Mouse (Mus musculus) limb, embryonic 12.5 days (tissue): ENCODE data around the gene Rfx4. TPM values are rescaled to one million over a fixed set of nuclear protein-coding genes. Genes with fewer than 3 reads are reported as not detected.
A peak's percentile ranks its signal among the peaks of the same experiment; 100 is the strongest.

Experiments
- ATAC-seq: fragments of 200-750 bp; cut with Nextera tagmentation; 2 replicates; pipeline ENCODE4 v1.8.0; 2017; ENCODE audit warnings: low read depth, moderate TSS enrichment; ENCODE audit not compliant: insufficient number of reproducible peaks, insufficient read depth, low FRiP score, low TSS enrichment
- H3K27ac ChIP-seq: fragments of 300-500 bp; sonication (generic); 2 replicates; pipeline ENCODE4 v1.5.1; 2016; ENCODE audit warnings: mild to moderate bottlenecking, moderate library complexity
- H3K27me3 ChIP-seq: fragments of 300-500 bp; sonication (generic); 2 replicates; pipeline ENCODE4 v1.6.1; 2016; ENCODE audit warnings: mild to moderate bottlenecking, moderate library complexity
- H3K36me3 ChIP-seq: fragments of 300-500 bp; sonication (generic); 2 replicates; pipeline ENCODE4 v1.6.1; 2016; ENCODE audit warnings: mild to moderate bottlenecking, moderate library complexity
- H3K4me1 ChIP-seq: fragments of 300-500 bp; sonication (generic); replicated peaks from 2 replicates; pipeline ENCODE4 v1.6.1; 2016
- H3K4me2 ChIP-seq: fragments of 300-500 bp; sonication (generic); 2 replicates; pipeline ENCODE4 v1.6.1; 2016; ENCODE audit warnings: mild to moderate bottlenecking, moderate library complexity
- H3K4me3 ChIP-seq: fragments of 300-500 bp; sonication (generic); replicated peaks from 2 replicates; pipeline ENCODE4 v1.5.1; 2016; ENCODE audit warnings: mild to moderate bottlenecking
- H3K9ac ChIP-seq: fragments of 300-500 bp; sonication (generic); replicated peaks from 2 replicates; pipeline ENCODE4 v1.6.1; 2016; ENCODE audit warnings: mild to moderate bottlenecking, moderate library complexity
- H3K9me3 ChIP-seq: fragments of 300-500 bp; sonication (generic); 2 replicates; pipeline ENCODE4 v1.6.1; 2016; ENCODE audit warnings: mild to moderate bottlenecking, moderate library complexity
- WGBS: fragments of 180-500 bp; shearing (Covaris S2); methylation state at CpG from one replicate; pipeline ENCODE4 v1.1.7; 2016; 5-methylcytosine and 5-hydroxymethylcytosine counted together
- polyA plus RNA-seq: library from polyadenylated mRNA; unstranded; fragments of >200 nt; fragmentation: Nextera tagmentation; extraction: Ambion mirVana; gene quantifications from 2 replicates; pipeline ENCODE4 v1.2.1, GENCODE M21; 2016

Rfx4 gene
- polyA plus RNA-seq, 1 experiment from 2014 or later, result 1.2 TPM

DNA sequence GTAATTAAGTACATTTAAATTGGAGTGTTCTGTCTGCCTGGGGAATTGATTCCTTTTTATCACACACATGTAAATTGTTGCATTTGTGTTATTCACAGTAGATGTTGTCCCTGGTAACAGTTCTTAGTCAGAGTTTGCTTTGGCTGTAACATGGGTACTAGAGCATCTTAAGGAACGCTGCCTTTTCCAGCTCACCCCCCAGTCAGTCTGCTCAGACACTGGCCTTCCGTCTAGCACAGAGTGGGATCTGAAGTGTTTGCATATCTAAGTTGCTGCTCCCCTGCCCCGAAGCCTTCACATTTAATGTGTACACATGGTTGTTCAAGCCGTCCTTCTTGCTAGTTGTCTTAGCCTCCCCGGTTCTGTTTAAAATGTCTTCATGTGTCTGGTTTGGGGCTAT, 90.8 kb downstream of the Rfx4 start:
- H3K4me3 ChIP-seq, result no peak overlapping the region
- H3K9ac ChIP-seq, result no peak overlapping the region
- no peak overlapping the region for H3K4me2 ChIP-seq
- H3K27me3 ChIP-seq, result peaks cover 7% of the 10 kb centered on the region; the same call in 1 of the 2 replicates
- no peaks in the 10 kb centered on the region for H3K36me3 ChIP-seq
- no peak overlapping the region for H3K27ac ChIP-seq
- ATAC-seq, result no peak
- peaks cover 5% of the 10 kb centered on the region; the same call in 1 of the 2 replicates for H3K4me1 ChIP-seq
- 74% methylated on average over 5 of the region's 5 CpGs for WGBS
- no peaks in the 10 kb centered on the region for H3K9me3 ChIP-seq

DNA sequence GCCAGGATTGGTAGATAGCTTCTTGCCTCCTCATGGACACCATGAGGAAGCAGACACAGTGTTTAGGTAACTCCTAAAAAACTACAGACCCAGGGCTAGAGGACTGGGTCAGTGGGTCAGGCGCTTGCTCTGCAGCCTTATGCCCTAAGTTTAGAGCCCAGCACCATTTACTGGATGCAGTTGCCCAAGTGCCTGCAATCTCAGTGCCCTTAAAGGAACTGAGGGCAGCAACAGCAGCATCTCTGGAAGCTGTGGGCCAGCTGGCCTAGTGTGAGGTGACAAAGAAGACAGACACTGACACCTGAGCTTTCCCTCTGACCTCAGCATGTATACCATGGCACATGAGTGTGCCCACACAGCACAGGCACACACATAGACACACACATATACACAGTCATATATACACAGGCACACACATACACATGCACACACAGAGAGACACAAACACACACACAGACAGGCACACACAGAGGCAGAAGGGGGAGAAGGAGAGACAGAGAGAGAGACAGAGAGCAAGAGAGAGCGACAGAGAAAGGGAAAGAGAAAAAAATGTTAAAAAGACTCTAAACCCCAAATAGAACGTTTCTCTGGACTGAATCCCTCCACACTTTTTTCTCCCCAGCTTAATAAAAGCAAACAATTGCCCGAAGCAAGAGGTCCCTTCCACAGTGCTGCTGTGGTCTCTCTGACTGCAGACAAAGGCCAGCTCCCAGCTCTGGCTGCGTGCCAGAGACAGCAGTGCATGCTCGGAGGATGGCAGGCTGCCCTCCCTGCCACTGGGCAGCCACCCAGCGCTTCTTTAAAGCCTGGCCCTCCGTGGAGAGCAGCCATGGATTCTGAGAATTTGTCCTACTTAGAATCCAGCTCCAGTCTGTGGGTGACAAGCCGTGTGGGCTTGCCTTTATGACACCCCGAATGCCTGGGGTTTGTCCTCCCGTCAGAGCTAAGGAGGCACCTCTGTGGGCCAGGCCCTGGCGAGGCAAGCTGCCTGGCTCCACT, 96.4 kb downstream of the Rfx4 start:
- no peak overlapping the region for H3K4me2 ChIP-seq
- no peaks in the 10 kb centered on the region for H3K36me3 ChIP-seq
- no peak for ATAC-seq
- no peaks in the 10 kb centered on the region for H3K27me3 ChIP-seq
- no peak overlapping the region for H3K27ac ChIP-seq
- H3K4me1 ChIP-seq, result peaks cover 9% of the 10 kb centered on the region
- no peak overlapping the region; the same call in 1 of the 2 replicates for H3K9ac ChIP-seq
- H3K9me3 ChIP-seq, result no peaks in the 10 kb centered on the region
- WGBS, result 58% methylated on average over 12 of the region's 12 CpGs
- no peak overlapping the region for H3K4me3 ChIP-seq

DNA sequence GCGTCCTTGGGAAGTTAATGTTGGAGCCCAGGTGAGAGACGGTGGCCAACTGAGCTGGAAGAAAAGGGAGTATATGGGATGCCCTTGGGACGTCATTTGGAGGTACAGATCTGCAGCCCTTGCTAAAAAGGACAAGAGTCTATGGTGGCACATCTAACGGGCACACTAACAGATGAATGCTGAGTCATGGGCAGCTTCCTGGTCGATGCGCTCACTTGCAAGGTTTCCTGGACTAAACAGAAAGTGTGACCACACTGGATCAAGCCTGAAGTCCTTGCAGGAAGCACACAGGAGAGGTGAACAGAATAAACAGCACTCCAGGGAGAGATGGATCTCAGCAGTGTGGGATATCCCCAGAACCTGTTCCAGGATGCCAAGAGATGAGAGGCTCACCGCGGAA, 98.2 kb downstream of the Rfx4 start:
- Histone ChIP-seq H3K4me2 (no peak overlapping the region), H3K36me3 (no peaks in the 10 kb centered on the region), H3K4me1 (peaks cover 21% of the 10 kb centered on the region), H3K27me3 (no peaks in the 10 kb centered on the region), H3K27ac (no peak overlapping the region), H3K9ac (no peak overlapping the region), H3K4me3 (no peak overlapping the region), H3K9me3 (no peaks in the 10 kb centered on the region)
- no peak for ATAC-seq
- 88% methylated on average over 8 of the region's 8 CpGs for WGBS

DNA sequence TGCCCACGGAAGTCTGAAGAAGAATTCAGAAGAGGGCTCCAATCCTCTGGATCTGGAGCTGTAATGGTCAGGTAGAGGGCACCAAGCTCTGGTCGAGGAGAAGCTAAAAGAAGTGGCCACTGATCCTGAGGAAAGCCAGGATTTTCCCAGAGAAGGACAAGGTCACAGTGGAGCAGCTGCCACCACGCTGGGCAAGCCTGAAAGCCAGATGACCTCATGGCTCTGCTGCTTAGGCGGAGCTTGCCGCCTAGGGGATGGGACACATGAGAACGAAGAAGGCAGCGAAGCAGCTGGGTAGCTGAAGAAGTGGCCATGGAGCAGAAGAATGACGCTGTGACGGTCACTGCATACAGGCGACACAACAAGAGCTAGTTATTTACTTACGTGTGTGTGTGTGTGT, 99.6 kb downstream of the Rfx4 start:
- no peak overlapping the region for H3K4me2 ChIP-seq
- H3K27ac ChIP-seq, result no peak overlapping the region
- no peak overlapping the region for H3K4me3 ChIP-seq
- H3K27me3 ChIP-seq, result no peaks in the 10 kb centered on the region
- WGBS, result 77% methylated on average over 11 of the region's 11 CpGs
- peaks cover 30% of the 10 kb centered on the region for H3K4me1 ChIP-seq
- H3K36me3 ChIP-seq, result no peaks in the 10 kb centered on the region
- H3K9ac ChIP-seq, result no peak overlapping the region
- ATAC-seq, result no peak
- no peaks in the 10 kb centered on the region for H3K9me3 ChIP-seq

DNA sequence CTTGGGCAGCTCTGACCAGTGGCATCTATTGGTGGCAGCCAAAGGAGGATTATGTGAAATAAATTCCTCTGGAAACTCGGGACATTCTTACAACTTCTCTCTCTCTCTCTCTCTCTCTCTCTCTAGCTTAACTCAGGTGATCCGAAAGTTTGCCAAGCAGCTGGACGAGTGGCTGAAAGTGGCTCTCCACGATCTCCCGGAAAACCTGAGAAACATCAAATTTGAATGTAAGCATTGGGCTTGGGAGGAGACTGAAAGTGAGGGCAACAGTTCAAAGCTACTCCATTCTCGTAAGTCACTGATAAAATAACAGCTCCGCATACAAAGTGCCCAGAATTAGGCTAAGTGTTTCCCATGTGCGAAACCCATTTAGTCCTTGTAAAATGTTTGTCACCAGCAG, 102.5 kb downstream of the Rfx4 start:
- Histone ChIP-seq H3K9me3 (no peaks in the 10 kb centered on the region), H3K4me2 (no peak overlapping the region), H3K27me3 (no peaks in the 10 kb centered on the region), H3K36me3 (no peaks in the 10 kb centered on the region), H3K4me3 (no peak overlapping the region), H3K9ac (no peak overlapping the region), H3K27ac (no peak overlapping the region), H3K4me1 (peaks cover 25% of the 10 kb centered on the region)
- 53% methylated on average over 8 of the region's 8 CpGs for WGBS
- ATAC-seq, result no peak

DNA sequence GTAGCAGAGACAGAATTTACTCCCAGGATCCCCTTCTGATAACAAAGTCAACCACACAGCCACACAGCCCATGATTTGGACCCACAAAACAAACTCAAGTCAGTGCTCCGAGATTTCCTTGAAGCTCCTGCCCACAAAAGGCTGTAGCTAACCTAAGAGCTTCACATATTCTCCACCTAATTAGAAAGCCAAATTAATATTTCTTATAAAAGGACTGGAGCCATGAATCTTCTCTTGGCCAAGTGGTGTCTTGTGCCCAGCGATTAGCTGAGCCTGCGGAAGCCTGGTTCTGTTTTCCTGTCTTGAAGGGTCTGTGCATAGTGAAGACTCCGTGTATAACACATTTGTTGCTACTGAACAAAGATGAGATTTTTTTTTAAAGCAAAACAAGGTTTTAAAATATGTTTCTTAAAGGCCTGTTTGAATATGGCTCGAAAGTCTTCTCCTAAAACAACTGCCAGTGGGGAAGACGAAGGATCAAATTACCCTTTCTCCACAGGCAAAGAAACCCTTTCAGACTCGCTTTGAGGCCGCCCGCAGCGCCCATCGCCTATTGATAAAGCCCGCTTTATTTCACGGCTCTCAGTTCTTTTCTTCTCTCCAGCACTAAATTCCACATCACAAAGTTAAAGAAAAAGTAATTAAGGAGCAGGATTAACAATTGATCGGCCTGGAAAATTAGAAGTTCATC, 103.1 kb downstream of the Rfx4 start:
- Histone ChIP-seq H3K4me3 (no peak overlapping the region), H3K4me1 (peaks cover 25% of the 10 kb centered on the region), H3K27me3 (no peaks in the 10 kb centered on the region), H3K36me3 (no peaks in the 10 kb centered on the region), H3K9me3 (no peaks in the 10 kb centered on the region), H3K9ac (no peak overlapping the region), H3K4me2 (peak overlapping the region; percentile 27; the same call in 1 of the 2 replicates), H3K27ac (no peak overlapping the region)
- ATAC-seq, result no peak
- WGBS, result 16% methylated on average over 14 of the region's 14 CpGs

DNA sequence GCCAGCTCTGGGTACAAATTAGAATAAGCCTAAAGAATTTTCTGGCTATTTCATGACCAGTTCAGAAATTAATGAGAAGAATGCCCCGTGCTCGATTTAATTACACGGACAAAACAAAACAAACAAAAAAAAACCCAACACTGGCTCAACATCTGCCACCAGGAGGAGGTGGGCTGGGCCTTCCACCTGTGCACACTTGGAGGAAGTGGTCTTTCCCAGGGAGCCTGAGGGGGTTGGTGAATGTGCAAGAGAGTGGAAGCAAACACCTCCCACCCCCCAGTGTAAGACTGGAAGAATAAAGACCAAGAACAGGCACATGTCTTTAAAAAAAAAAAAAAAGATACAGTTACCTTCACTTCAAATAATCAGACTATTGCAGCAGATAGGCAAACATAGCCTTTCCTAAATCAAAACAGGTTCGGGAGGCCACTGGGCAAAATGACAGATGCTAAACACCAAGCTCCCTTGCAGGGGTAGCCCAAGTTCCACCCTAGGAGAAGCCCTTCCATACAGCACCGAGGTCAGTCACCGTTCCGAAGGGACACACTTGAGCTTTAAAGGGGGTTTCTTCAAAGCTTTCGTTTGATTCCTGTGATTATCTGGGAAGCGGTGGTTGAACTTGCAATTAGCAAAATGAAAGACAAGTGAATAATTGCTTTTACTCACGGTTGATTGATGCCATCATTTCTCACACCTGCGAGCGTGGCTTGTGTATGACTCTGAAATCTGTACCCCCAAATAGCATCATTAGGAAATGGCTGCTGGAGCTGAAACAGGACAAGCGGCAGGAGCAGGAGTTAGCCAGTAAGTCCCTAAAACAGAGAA, 103.9 kb downstream of the Rfx4 start:
- Histone ChIP-seq H3K4me3 (no peak overlapping the region), H3K9me3 (no peaks in the 10 kb centered on the region), H3K27ac (no peak overlapping the region), H3K27me3 (no peaks in the 10 kb centered on the region), H3K9ac (no peak overlapping the region), H3K4me2 (peak overlapping the region; percentile 27; the same call in 1 of the 2 replicates), H3K36me3 (no peaks in the 10 kb centered on the region), H3K4me1 (peaks cover 27% of the 10 kb centered on the region)
- WGBS, result 46% methylated on average over 13 of the region's 13 CpGs
- ATAC-seq, result no peak

DNA sequence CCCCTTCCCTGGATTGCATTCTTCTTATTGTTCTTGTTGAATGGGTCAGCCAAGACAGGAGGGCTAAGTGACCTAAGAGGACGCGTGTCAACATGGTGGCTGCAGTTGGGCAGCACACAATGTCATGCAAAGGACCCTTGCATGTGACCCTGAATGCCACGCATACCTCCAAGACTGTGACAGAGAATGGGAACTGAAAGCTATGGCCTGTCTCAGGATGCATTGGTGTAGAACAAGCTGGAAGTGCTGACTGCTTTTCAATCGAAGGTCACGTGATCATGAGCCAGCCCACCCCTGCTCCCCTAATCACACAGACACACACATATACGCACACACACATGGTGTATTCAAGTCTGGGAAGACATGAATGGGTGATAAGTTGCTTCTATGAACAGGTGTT, 107.6 kb downstream of the Rfx4 start:
- Histone ChIP-seq H3K4me2 (no peak overlapping the region), H3K36me3 (no peaks in the 10 kb centered on the region), H3K27ac (no peak overlapping the region), H3K9me3 (no peaks in the 10 kb centered on the region), H3K4me3 (no peak overlapping the region), H3K9ac (no peak overlapping the region), H3K27me3 (no peaks in the 10 kb centered on the region), H3K4me1 (peaks cover 22% of the 10 kb centered on the region)
- 94% methylated on average over 6 of the region's 6 CpGs for WGBS
- no peak for ATAC-seq

DNA sequence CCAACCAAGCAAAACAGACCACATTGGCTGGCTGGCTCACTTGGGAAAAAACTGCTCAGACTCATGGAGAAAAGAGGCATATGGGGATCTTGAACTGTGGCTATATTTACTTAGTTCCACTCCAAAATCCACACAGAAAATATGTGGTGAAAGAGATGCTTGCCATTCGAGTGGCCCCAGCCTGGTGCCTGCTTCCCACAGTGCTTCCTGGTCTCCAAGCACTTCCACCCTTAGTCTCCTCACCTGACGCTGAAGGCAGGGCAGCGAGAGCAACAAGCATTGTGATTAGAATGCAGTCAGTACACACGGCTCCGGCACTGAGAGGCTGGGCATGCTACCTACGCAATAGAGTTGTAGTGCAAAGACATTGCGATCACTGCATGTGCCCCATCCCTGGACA, 111.7 kb downstream of the Rfx4 start:
- Histone ChIP-seq H3K9ac (no peak overlapping the region), H3K4me2 (no peak overlapping the region), H3K27ac (no peak overlapping the region), H3K27me3 (no peaks in the 10 kb centered on the region; the same call in 1 of the 2 replicates), H3K9me3 (no peaks in the 10 kb centered on the region), H3K36me3 (no peaks in the 10 kb centered on the region), H3K4me3 (no peak overlapping the region), H3K4me1 (peaks cover 11% of the 10 kb centered on the region)
- 91% methylated on average over 7 of the region's 7 CpGs for WGBS
- no peak for ATAC-seq

DNA sequence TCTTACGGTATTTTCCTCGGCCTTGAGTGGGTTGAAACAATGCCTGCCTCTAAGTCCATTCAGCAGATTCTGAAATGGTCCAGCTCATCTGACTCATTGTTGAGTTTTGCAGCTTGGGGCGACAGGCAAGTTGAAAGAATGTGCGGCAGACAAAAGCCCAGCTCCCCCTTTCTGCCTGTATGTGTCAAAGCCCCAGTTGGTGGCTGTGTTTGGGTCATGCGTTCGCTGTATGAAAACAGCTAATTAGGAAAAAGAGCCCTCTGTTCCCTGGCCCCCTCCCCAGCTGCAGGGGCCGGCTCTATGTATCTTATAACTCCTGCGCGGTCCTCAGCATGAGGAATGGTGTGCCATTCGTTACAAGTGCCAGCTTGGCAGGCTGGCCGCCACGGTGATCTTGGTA, 115.4 kb downstream of the Rfx4 start:
- ATAC-seq, result no peak
- H3K4me2 ChIP-seq, result no peak overlapping the region
- peaks cover 9% of the 10 kb centered on the region for H3K4me1 ChIP-seq
- no peak overlapping the region for H3K4me3 ChIP-seq
- WGBS, result 64% methylated on average over 12 of the region's 12 CpGs
- H3K27ac ChIP-seq, result no peak overlapping the region
- no peaks in the 10 kb centered on the region for H3K9me3 ChIP-seq
- H3K9ac ChIP-seq, result no peak overlapping the region
- no peaks in the 10 kb centered on the region; the same call in 1 of the 2 replicates for H3K27me3 ChIP-seq
- no peaks in the 10 kb centered on the region for H3K36me3 ChIP-seq

DNA sequence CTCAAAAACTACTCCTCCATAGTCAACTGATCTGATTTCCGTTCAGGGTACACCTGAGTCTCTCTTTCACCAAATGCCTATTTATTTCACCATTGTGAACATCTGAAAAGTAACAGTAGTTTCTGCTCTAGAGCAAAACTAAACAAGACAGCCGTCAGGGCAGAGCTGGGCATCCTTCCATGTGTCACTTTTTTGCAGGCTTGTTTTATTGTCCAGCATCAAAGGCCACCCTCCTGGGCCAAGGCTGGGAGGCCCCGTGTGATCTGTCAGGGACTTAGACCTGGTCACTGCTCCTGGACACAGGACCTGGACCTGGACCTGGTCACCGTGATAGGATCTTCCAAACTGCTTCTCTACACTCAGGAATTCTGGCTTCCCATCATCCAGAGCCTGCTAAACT, 116.1 kb downstream of the Rfx4 start:
- Histone ChIP-seq H3K9ac (no peak overlapping the region), H3K4me3 (no peak overlapping the region), H3K4me2 (no peak overlapping the region), H3K27ac (no peak overlapping the region), H3K4me1 (peaks cover 9% of the 10 kb centered on the region), H3K27me3 (no peaks in the 10 kb centered on the region; the same call in 1 of the 2 replicates), H3K36me3 (no peaks in the 10 kb centered on the region), H3K9me3 (no peaks in the 10 kb centered on the region)
- WGBS, result 55% methylated on average over 4 of the region's 4 CpGs
- ATAC-seq, result no peak
